Mouse (Mus musculus) activated CD4-positive, CD25-positive, alpha-beta regulatory T cell, adult 4 months (primary cell): ENCODE results near the gene Manba. TPM values are rescaled to one million over a fixed set of nuclear protein-coding genes. Genes with fewer than 3 reads are reported as not detected.
"Not testable (repeated sequence)": the region's sequence is repeated elsewhere in the genome, so short reads cannot be mapped to it uniquely, and the experiment has no call there.

Experiments used
- ATAC-seq: one replicate; pipeline ENCODE4 v1.8.0; 2017
- polyA plus RNA-seq, 2 experiments: library from polyadenylated mRNA; unstranded; fragments of 100-300 nt; shearing (Covaris generic); gene quantifications; one replicate each; pipeline ENCODE4 v1.2.1; 2017

Manba gene
- polyA plus RNA-seq, 2 experiments from 2014 or later: 16.9 to 20.9 TPM

GRCm38 (mm10) chr3:135487803-135488202 lies 2.4 kb downstream of the Manba start:
- ATAC-seq: no peak

GRCm38 (mm10) chr3:135489865-135490520 lies 4.6 kb downstream of the Manba start:
- no peak for ATAC-seq

GRCm38 (mm10) chr3:135491102-135491501 lies 5.7 kb downstream of the Manba start:
- ATAC-seq: no peak

GRCm38 (mm10) chr3:135493320-135493719 lies 7.9 kb downstream of the Manba start:
- not testable (repeated sequence) for ATAC-seq

- not testable (repeated sequence) for ATAC-seq
These were observed 12.5 kb downstream of the Manba start for GRCm38 (mm10) chr3:135497956-135498355.

GRCm38 (mm10) chr3:135498891-135499290 lies 13.5 kb downstream of the Manba start:
- ATAC-seq: no peak

GRCm38 (mm10) chr3:135503160-135503559 lies 17.7 kb downstream of the Manba start:
- no peak for ATAC-seq

GRCm38 (mm10) chr3:135505369-135505909 lies 20.0 kb downstream of the Manba start:
- peak; percentile 79 for ATAC-seq

GRCm38 (mm10) chr3:135505916-135506482 lies 20.6 kb downstream of the Manba start:
- ATAC-seq: no peak

GRCm38 (mm10) chr3:135507506-135507905 lies 22.1 kb downstream of the Manba start:
- ATAC-seq: no peak

- no peak for ATAC-seq
These were observed 22.8 kb downstream of the Manba start for GRCm38 (mm10) chr3:135508191-135508590.

GRCm38 (mm10) chr3:135510372-135510771 lies 25.0 kb downstream of the Manba start:
- ATAC-seq: no peak

- no peak for ATAC-seq
These were observed 26.3 kb downstream of the Manba start for GRCm38 (mm10) chr3:135511683-135512082.

- peak; percentile 84 for ATAC-seq
These were observed 27.9 kb downstream of the Manba start for GRCm38 (mm10) chr3:135513270-135513669.

- ATAC-seq: peak; percentile 30
These were observed 28.5 kb downstream of the Manba start for GRCm38 (mm10) chr3:135513800-135514425.

GRCm38 (mm10) chr3:135515246-135515645 lies 29.8 kb downstream of the Manba start:
- no peak for ATAC-seq

GRCm38 (mm10) chr3:135516891-135517290 lies 31.5 kb downstream of the Manba start:
- ATAC-seq: peak; percentile 30

- no peak for ATAC-seq
These were observed 33.5 kb downstream of the Manba start for GRCm38 (mm10) chr3:135518882-135519281.

- ATAC-seq: no peak
These were observed 34.2 kb downstream of the Manba start for GRCm38 (mm10) chr3:135519584-135519983.

GRCm38 (mm10) chr3:135521963-135522362 lies 36.6 kb downstream of the Manba start:
- no peak for ATAC-seq

GRCm38 (mm10) chr3:135522618-135523355 lies 37.4 kb downstream of the Manba start:
- no peak for ATAC-seq

GRCm38 (mm10) chr3:135524900-135525299 lies 39.5 kb downstream of the Manba start:
- not testable (repeated sequence) for ATAC-seq

GRCm38 (mm10) chr3:135529670-135530069 lies 44.3 kb downstream of the Manba start:
- ATAC-seq: no peak
